Mouse (Mus musculus): ENCODE results near the gene Kdm7a. TPM values are rescaled to one million over a fixed set of nuclear protein-coding genes. Genes with fewer than 3 reads are reported as not detected.
A peak's percentile ranks its signal among the peaks of the same experiment; 100 is the strongest.

Gene Kdm7a
- polyA plus RNA-seq, 1 experiment = 3.6 TPM

- H3K27me3 ChIP-seq (ENCODE audit: control insufficient read depth, insufficient read depth, low read length) = no peaks in the 10 kb centered on the region
- TF ChIP-seq CTCF (IDR thresholded peaks at IDR 0.05; ENCODE audit: extremely low read depth, insufficient read length, insufficient replicate concordance, low read depth, low read length) (no peak), POLR2A (IDR thresholded peaks at IDR 0.05; ENCODE audit: low read depth, low read length) (no peak)
- H3K4me3 ChIP-seq (ENCODE audit: low read depth, low read length) = 0 out of 2 replicates have a peak overlapping the region, but pooled peaks have one; percentile 0
- peaks cover 42% of the 10 kb centered on the region for H3K4me1 ChIP-seq (ENCODE audit: control insufficient read depth, insufficient read depth, insufficient read length, low read length)
- no peaks in the 10 kb centered on the region for H3K36me3 ChIP-seq (ENCODE audit: control insufficient read depth, insufficient read depth, low read length)
- H3K27ac ChIP-seq (ENCODE audit: insufficient read depth, low read depth, low read length) = peak overlapping the region; percentile 100
- 14% methylated on average over 8 of the region's 8 CpGs for WGBS
Measured at GRCm38 (mm10) chr6:39242718-39243471, 36.3 kb upstream of the Kdm7a start.

- Histone ChIP-seq H3K27me3 (ENCODE audit: control insufficient read depth, insufficient read depth, low read length) (no peaks in the 10 kb centered on the region), H3K27ac (ENCODE audit: insufficient read depth, low read depth, low read length) (peak overlapping the region; percentile 67)
Measured at GRCm38 (mm10) chr6:39241421-39241891, 34.9 kb upstream of the Kdm7a start.

GRCm38 (mm10) chr6:39240956-39241355 lies 34.4 kb upstream of the Kdm7a start:
- H3K4me3 ChIP-seq (ENCODE audit: low read depth, low read length) = no peak overlapping the region
- H3K36me3 ChIP-seq (ENCODE audit: control insufficient read depth, insufficient read depth, low read length) = no peaks in the 10 kb centered on the region
- H3K27me3 ChIP-seq (ENCODE audit: control insufficient read depth, insufficient read depth, low read length) = no peaks in the 10 kb centered on the region
- peak overlapping the region; percentile 67; the same call in 1 of the 2 replicates for H3K27ac ChIP-seq (ENCODE audit: insufficient read depth, low read depth, low read length)
- H3K4me1 ChIP-seq (ENCODE audit: control insufficient read depth, insufficient read depth, insufficient read length, low read length) = peaks cover 34% of the 10 kb centered on the region
- WGBS = 72% methylated on average over 3 of the region's 3 CpGs
- TF ChIP-seq CTCF (IDR thresholded peaks at IDR 0.05; ENCODE audit: extremely low read depth, insufficient read length, insufficient replicate concordance, low read depth, low read length) (no peak), POLR2A (IDR thresholded peaks at IDR 0.05; ENCODE audit: low read depth, low read length) (no peak)

More at GRCm38 (mm10) chr6:39241421-39241891, 34.9 kb upstream of the Kdm7a start:
- H3K4me3 ChIP-seq (ENCODE audit: low read depth, low read length) = no peak overlapping the region
- WGBS = 33% methylated on average over 4 of the region's 4 CpGs
- peaks cover 38% of the 10 kb centered on the region for H3K4me1 ChIP-seq (ENCODE audit: control insufficient read depth, insufficient read depth, insufficient read length, low read length)
- H3K36me3 ChIP-seq (ENCODE audit: control insufficient read depth, insufficient read depth, low read length) = no peaks in the 10 kb centered on the region
- TF ChIP-seq CTCF (IDR thresholded peaks at IDR 0.05; ENCODE audit: extremely low read depth, insufficient read length, insufficient replicate concordance, low read depth, low read length) (no peak), POLR2A (IDR thresholded peaks at IDR 0.05; ENCODE audit: low read depth, low read length) (no peak)

DNA sequence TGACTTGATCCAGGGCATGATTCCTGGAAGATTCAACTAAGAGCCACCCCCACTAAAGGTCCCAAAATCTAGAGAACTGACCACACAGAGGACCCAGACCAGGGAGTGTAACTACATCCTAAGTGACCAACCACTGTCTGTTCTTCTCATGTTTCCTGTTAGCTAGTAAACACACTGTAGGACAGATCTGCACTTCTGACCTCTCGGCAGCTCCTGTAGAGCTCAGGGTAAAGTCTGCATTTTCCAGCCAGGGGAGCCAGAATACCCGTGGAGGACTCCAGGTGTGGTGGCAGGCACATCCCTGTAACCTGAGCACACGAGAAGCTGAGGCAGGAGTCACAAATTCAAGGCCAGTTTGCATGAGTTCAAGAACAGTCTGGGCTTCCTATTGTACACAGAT lies 31.3 kb upstream of the Kdm7a start:
- 17% methylated on average over 3 of the region's 3 CpGs for WGBS
- Histone ChIP-seq H3K36me3 (ENCODE audit: control insufficient read depth, insufficient read depth, low read length) (no peaks in the 10 kb centered on the region), H3K27ac (ENCODE audit: insufficient read depth, low read depth, low read length) (no peak overlapping the region), H3K4me3 (ENCODE audit: low read depth, low read length) (no peak overlapping the region), H3K27me3 (ENCODE audit: control insufficient read depth, insufficient read depth, low read length) (no peaks in the 10 kb centered on the region), H3K4me1 (ENCODE audit: control insufficient read depth, insufficient read depth, insufficient read length, low read length) (peaks cover 16% of the 10 kb centered on the region)
- TF ChIP-seq POLR2A (IDR thresholded peaks at IDR 0.05; ENCODE audit: low read depth, low read length) (no peak), CTCF (IDR thresholded peaks at IDR 0.05; ENCODE audit: extremely low read depth, insufficient read length, insufficient replicate concordance, low read depth, low read length) (no peak)

GRCm38 (mm10) chr6:39232617-39233016 lies 26.0 kb upstream of the Kdm7a start:
- Histone ChIP-seq H3K36me3 (ENCODE audit: control insufficient read depth, insufficient read depth, low read length) (no peaks in the 10 kb centered on the region), H3K27ac (ENCODE audit: insufficient read depth, low read depth, low read length) (no peak overlapping the region), H3K27me3 (ENCODE audit: control insufficient read depth, insufficient read depth, low read length) (no peaks in the 10 kb centered on the region), H3K4me3 (ENCODE audit: low read depth, low read length) (no peak overlapping the region), H3K4me1 (ENCODE audit: control insufficient read depth, insufficient read depth, insufficient read length, low read length) (peaks cover under 1% of the 10 kb centered on the region; the same call in 1 of the 2 replicates)
- TF ChIP-seq POLR2A (IDR thresholded peaks at IDR 0.05; ENCODE audit: low read depth, low read length) (no peak), CTCF (IDR thresholded peaks at IDR 0.05; ENCODE audit: extremely low read depth, insufficient read length, insufficient replicate concordance, low read depth, low read length) (no peak)
- WGBS = 86% methylated on average over 4 of the region's 4 CpGs

GRCm38 (mm10) chr6:39230664-39231063 lies 24.1 kb upstream of the Kdm7a start:
- Histone ChIP-seq H3K4me1 (ENCODE audit: control insufficient read depth, insufficient read depth, insufficient read length, low read length) (no peaks in the 10 kb centered on the region), H3K27me3 (ENCODE audit: control insufficient read depth, insufficient read depth, low read length) (no peaks in the 10 kb centered on the region), H3K4me3 (ENCODE audit: low read depth, low read length) (no peak overlapping the region), H3K36me3 (ENCODE audit: control insufficient read depth, insufficient read depth, low read length) (no peaks in the 10 kb centered on the region), H3K27ac (ENCODE audit: insufficient read depth, low read depth, low read length) (no peak overlapping the region)
- WGBS = 86% methylated on average over 8 of the region's 8 CpGs
- TF ChIP-seq POLR2A (IDR thresholded peaks at IDR 0.05; ENCODE audit: low read depth, low read length) = no peak
- TF ChIP-seq CTCF (IDR thresholded peaks at IDR 0.05; ENCODE audit: extremely low read depth, insufficient read length, insufficient replicate concordance, low read depth, low read length) = no peak

DNA sequence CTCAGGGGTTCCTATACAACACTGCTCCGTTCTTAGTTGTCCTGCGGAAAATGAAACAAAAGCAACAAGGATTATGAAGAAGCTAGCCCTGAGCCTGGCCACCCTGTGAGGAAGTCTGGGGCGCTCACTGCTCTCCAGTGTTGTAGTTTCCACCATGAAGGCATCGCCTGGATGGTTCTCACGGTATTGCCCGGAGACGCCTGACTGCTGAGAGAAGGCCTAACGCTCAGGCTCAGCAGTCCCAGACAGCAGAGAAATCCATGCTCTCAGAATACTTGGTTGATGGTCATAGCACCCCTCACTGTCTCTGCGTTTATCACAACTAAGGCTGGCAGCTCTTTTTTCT lies 20.0 kb upstream of the Kdm7a start:
- Histone ChIP-seq H3K36me3 (ENCODE audit: control insufficient read depth, insufficient read depth, low read length) (no peaks in the 10 kb centered on the region), H3K27me3 (ENCODE audit: control insufficient read depth, insufficient read depth, low read length) (no peaks in the 10 kb centered on the region), H3K27ac (ENCODE audit: insufficient read depth, low read depth, low read length) (0 out of 2 replicates have a peak overlapping the region, but pooled peaks have one; percentile 22), H3K4me3 (ENCODE audit: low read depth, low read length) (no peak overlapping the region), H3K4me1 (ENCODE audit: control insufficient read depth, insufficient read depth, insufficient read length, low read length) (peaks cover 3% of the 10 kb centered on the region; the same call in 1 of the 2 replicates)
- 78% methylated on average over 9 of the region's 9 CpGs for WGBS
- TF ChIP-seq CTCF (IDR thresholded peaks at IDR 0.05; ENCODE audit: extremely low read depth, insufficient read length, insufficient replicate concordance, low read depth, low read length) (no peak), POLR2A (IDR thresholded peaks at IDR 0.05; ENCODE audit: low read depth, low read length) (no peak)
